Mouse (Mus musculus) large intestine, adult 2 months (tissue): ENCODE measurements around the gene Tagln2. TPM values are rescaled to one million over a fixed set of nuclear protein-coding genes. Genes with fewer than 3 reads are reported as not detected.

Source experiments
- DNase-seq: peaks from one replicate; pipeline ENCODE4 v3.0.0-alpha.2; 2012; ENCODE audit warnings: low read depth, low spot score
- WGBS: fragments of 180-500 bp; shearing (Covaris S2); methylation state at CpG from one replicate; pipeline ENCODE4 v1.1.7; 2018; 5-methylcytosine and 5-hydroxymethylcytosine counted together
- polyA plus RNA-seq: library from polyadenylated mRNA; depleted of rRNA; stranded (reverse); fragments of >200 nt; gene quantifications from 2 replicates; pipeline ENCODE4 v1.2.3, GENCODE M21; 2012

Gene Tagln2
- polyA plus RNA-seq, 1 experiment: 301 TPM

DNA sequence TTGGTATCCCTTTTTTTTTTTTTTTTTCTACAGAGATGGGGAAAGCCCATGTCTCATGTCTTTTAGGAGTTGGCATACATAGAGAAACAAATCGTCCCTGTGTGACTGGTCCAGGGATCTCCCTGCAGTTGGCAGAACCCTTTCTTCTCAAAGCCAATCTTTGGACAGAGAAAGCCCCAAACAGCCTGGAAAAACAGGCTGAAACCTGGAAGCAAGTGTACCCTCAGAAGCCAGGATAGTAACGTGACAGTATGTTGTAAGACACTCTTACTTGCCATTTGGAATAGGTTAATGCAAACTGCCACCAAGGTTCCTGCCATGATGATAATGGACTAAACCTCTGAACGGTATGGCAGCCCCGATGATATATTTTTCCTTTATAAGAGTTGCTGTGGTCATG lies 19.5 kb upstream of the Tagln2 start:
- DNase-seq: no peak
- WGBS: 88% methylated on average over 4 of the region's 4 CpGs

DNA sequence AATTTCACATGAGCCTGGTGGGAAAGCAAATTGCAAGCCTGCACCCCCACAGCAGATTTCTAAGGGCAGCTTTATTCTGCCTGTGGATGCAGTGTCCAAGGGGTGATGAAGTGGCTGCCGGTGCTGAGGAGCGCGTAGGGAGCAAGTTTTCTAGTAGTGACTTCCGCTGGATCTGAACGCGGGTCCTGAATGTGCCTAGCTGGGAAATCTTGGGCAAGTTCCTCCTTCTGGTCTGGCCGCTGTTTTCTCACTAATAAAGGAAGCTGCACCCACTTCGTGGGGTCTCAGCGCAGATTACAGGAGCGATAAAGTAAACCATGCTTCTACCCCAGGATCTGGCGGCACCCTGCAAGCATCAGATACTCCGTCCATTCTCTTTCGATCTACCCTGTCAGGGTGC lies 18.7 kb upstream of the Tagln2 start:
- no peak for DNase-seq
- whole genome bisulfite sequencing: 29% methylated on average over 13 of the region's 13 CpGs

DNA sequence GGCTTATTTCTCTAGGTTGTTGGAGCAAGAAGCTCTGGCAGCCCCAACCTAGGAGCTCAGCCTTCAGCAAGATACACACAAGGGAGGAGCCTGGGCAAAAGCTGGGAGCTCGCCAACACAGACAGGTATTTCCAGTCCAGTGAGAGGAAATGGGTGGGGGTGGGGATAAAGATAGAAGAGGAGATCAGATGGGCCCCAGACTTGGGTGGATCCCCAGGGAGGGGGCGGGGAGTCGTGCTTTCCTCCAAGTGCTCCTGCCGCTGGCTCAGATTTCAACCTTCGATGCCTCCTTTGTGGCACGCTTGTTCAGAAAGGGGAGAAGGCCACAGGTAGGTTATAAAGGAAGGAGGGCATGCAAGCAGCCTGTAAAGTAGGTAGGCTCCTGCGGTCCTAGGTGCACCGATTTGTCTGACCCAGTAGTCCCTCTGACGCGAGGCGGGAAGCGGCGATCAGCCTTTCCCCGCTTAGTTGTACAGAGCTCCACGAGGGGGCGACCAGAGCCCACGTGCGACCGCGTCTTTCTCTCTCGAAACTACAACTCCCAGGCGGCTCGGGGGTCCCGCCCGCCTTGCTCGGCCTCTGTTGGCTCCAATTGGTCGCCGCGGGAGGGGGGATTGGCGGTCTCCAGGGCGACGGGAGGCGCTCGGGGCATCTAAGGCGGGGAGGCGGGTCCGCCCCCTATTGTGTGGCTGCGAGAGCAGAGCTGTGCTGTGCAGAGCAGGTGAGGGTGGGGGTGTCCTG lies 18.1 kb upstream of the Tagln2 start, which contains the start of gene Igsf9:
TSS of gene Igsf9 (plus strand) at position 249 of the 741 bp plus-strand sequence.
- WGBS: under 1% methylated on average over 38 of the region's 38 CpGs
- DNase-seq: peak; percentile 97

DNA sequence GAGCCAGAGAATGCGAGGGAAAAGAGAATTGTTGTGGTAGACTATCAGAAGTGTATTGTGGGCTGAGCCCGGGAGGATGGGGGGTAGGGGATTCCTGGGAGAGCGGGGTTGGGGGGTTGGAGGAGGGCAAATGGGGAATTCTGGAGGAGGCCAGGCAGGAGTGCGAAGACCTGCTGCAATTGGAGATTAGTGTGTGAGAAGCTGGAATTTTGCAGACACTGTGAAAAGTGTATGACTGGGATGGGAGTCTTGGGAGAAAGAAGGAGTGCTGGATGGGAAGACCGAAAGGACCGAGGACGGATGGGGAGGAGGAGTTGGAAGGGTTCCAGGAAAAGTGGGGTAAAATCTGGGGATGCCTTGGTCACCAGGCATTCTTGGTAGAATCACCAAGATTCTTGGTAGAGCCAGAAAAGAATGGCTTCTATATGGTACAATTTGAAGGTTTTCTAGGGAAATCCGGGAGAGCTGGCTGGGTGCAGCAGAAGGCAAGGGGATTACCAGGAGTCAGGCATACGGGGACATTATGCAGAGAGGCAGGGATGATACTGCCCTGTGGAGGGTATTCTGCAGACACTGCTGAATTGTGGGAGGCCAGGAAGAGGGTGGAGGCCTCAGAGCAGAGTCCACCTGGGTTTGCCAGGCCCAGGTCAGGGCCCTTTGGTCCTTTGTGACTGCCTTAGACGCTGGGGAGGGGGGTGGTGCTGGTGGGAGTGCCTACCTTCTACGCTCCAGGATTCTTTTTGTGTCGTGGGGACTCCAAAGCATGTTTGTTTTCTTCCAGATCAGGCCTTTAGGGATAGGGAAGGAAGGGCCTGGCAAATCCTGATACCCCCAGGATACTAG lies 17.1 kb upstream of the Tagln2 start:
- no peak for DNase-seq
- WGBS: 16% methylated on average over 12 of the region's 12 CpGs

DNA sequence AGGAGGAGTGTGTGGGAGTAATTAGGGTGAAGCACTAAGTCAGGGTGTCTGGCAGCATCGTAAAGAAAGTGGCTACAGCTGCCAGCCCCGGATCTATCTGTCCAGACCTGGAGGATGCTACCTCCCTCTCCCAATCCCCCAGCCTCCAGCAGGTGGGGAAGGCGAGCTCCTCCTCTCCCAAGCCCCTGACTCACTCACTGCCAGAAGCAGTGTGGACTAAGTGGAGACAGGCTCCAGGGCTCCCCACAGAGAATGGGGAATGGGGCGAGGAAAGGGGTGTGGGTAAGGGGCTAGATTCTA lies 16.5 kb upstream of the Tagln2 start:
- DNase-seq: no peak
- 61% methylated on average over 4 of the region's 4 CpGs for WGBS

DNA sequence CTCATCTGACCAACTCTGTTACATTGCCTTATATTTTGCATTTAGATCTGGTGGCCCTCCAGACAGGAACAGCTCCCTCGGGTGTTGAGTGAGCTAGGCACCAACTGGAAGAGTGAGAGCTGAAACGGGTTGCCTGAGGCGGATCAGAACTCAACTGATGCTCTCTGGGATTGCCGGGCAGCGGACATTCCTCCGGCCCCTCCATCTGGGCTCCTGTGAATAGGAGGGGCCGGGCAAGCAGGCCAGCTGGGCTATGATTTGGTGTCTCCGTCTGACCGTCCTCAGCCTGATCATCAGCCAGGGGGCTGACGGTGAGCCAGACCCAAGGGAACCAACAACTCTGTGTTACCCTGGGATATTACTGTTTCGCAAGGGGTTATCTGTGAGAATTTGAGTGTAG lies 15.6 kb upstream of the Tagln2 start:
- WGBS: 80% methylated on average over 11 of the region's 11 CpGs
- no peak for DNase-seq

DNA sequence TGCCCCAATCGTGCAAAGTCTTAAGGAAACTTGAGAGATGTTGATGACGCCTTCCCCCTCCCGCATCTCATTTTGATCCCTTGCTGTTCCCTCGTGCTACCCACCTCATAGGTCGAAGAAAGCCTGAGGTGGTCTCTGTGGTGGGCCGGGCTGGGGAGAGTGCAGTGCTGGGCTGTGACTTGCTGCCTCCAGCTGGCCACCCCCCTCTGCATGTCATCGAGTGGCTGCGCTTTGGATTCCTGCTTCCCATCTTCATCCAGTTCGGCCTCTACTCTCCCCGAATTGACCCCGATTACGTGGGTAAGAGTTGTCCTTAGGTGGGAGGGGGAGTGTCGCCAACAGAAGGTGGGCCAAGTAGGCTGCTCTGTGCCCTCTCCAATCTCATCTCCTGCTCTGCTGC lies 15.2 kb upstream of the Tagln2 start:
- 83% methylated on average over 13 of the region's 13 CpGs for WGBS

DNA sequence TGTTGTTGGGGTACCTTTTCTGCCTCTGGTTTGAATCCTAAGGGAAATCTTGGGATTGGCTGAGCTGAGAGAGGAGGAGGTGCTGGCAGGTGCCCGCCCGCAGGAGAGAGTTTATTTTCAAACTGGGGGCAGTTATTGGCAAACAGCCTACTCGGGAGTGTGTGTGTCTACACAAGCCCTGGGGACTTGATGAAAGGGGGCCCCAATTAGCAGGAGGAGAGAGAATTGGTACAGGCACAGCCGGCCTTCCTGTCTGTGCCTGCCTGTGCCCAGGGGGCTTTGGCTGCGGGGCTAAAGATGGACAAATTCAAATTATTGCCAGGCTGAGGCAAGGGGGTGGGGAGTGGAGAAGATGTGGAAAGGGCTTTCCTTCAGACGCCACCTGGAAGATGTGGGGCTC lies 14.0 kb upstream of the Tagln2 start:
- WGBS: 87% methylated on average over 6 of the region's 6 CpGs
- no peak for DNase-seq

More for the DNA sequence above, 15.2 kb upstream of the Tagln2 start:
- DNase-seq: no peak

DNA sequence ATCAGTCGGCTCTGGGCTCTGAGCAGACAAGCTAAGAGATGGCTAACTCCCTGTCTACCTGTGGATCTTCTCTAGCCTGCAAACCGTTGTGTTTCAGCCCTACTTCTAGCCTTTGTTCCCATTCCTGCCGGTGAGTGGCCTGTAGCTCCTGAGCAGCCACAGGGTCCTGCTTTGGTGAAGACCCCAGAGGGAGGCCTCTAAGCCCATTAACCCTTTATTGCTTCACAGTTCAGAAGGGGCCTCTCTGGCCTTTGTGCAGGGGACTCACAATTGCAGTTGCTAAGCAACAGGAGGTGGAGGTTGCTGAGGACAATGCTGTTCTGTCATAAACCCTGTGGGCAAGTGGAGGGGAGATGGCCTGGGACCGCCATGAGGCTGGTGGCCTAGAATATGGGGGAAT lies 13.6 kb upstream of the Tagln2 start:
- no peak for DNase-seq
- WGBS: 67% methylated on average over 4 of the region's 4 CpGs

DNA sequence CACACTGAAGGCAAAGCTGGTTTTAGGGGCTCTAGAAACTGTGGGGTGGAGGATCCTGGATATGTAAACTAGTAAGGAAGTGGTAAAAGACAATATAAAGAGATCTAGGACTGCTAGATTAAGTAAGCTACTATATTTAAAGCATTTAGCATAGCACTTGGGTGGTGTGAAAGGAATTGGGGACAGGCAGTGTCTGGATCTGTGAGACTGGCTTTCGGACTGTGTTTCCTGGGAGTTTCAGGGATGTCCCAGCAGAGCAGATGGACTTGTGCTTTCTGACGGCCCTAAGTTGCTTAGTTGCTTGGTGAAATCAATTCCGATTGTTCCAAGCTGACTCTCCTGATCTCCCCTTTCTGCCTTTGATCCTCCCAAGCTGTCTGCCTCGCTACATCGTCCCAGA lies 13.2 kb upstream of the Tagln2 start:
- no peak for DNase-seq
- 92% methylated on average over 5 of the region's 5 CpGs for WGBS

DNA sequence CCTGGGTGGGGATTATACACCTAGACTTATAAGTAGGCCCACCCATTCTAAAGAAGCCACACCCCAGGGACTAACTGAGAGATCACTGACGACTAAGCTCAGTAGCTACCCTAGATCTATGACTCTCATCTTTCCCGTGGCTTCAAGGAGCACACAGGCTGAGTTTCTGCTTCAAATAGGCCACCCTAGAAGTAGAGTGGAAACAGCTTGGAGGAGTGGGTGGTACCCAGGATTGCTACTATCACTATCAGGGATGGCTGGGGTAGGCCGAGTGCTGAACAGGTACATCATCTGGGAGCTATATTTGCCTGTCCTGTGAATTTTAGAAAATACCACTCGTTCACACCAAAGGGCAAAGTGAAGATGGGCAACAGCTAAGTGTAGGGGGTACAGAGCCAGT lies 12.0 kb upstream of the Tagln2 start:
- no peak for DNase-seq
- 73% methylated on average over 4 of the region's 4 CpGs for WGBS

DNA sequence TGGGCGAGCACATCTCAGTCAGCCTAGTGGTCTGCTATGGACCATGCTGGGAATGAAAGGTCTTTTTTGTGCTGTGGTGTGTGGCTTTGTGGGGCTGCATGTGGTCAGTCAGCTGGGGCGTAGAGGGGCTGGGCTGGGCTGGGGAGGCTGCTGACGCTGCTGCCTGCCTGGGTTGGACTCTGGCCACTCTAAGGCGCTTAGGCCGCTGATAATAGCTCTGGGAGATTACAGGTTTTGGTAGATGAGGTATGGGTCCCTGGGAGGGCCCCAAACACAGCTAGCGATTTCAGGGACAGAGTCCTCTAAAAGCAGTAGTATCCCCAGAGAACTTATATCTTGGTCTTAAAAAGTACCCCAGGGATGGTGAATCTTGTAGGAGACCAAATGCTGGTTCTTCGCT lies 11.0 kb upstream of the Tagln2 start:
- DNase-seq: no peak
- 78% methylated on average over 7 of the region's 7 CpGs for WGBS

DNA sequence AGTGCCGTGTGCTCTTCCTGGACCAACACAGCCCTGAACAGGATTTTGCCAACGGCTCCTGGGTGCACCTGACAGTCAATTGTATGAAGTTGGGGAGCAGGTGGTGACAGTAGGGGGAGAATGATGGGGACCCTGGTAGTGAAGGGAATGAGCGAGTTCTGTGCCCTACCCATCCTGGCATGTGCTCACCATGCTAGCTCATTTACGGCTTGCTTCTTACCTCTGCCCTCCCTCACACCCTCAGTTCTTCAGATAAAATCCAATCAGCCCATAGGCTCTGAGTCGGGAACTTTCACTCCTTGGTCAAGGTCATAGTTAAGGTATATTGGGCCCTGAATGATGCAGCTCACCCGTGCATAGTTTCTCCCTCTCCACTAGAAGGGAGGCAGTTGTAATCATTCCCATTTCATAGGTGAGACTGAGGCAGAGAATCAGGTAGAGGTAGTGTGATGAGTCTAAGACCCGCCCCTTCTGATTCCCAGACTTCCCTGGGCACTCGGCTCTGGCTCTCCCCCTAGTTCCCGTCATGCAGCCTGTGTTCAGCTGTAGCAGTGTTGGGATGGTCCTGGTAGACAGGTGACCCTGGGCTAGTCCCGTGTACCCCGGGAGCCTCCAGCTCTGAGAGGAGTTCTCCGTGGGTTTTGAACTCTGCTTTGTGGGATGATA lies 10.1 kb upstream of the Tagln2 start:
- DNase-seq: no peak

DNA sequence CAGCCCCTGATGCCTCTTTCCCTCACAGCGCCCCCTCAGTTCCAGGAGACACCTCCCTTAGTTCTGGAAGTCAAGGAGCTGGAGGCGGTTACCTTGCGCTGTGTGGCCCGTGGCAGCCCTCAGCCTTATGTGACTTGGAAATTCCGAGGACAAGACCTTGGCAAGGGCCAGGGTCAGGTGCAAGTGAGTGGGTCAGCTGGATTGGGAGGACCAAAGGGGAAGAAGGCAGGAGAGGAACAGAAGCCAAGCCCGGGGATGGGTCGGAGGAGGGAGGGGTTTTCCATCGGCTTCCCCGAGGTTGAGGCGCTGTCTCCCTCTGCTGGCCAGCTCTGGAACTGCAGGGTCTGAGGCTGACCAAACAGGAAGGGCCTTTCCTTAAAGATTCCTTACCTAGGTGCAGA lies 9.6 kb upstream of the Tagln2 start:
- no peak for DNase-seq
- WGBS: 5% methylated on average over 10 of the region's 10 CpGs

More for the DNA sequence above, 10.1 kb upstream of the Tagln2 start:
- WGBS: 52% methylated on average over 12 of the region's 12 CpGs

DNA sequence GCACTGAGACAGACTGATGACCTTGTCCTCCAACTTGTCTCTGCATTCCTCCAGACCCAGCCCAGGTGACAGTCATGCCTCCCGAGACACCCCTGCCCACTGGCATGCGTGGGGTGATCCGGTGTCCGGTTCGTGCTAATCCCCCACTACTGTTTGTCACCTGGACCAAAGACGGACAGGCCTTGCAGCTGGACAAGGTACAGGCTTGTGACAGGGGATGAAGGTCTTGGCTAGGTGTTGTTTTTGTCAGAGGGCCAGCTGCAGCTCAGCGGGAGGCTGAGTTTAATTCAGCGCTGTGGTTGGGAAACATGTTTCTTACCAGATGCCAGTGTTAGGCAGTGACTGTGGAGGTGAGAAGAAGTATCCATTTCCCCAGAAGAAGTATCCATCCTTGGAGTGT lies 7.8 kb upstream of the Tagln2 start:
- WGBS: 80% methylated on average over 8 of the region's 8 CpGs
- no peak for DNase-seq

DNA sequence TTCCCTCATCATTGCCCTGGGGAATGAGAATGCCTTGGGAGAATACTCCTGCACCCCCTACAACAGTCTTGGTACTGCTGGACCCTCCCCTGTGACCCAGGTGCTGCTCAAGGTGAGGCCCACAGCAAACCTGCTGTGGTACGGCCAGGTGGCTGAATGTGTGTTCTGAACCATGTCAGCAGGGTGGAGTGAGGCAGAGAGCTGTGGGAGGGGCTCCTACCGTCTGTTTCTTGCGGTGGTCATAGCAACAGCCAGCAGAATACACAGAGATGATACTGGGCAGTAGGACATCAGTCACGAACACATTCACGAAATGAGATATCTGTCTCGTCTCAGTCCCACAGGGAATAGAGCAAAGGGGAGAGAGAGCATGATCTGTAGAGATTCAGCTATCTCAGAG lies 6.3 kb upstream of the Tagln2 start:
- 66% methylated on average over 6 of the region's 6 CpGs for WGBS
- no peak for DNase-seq

DNA sequence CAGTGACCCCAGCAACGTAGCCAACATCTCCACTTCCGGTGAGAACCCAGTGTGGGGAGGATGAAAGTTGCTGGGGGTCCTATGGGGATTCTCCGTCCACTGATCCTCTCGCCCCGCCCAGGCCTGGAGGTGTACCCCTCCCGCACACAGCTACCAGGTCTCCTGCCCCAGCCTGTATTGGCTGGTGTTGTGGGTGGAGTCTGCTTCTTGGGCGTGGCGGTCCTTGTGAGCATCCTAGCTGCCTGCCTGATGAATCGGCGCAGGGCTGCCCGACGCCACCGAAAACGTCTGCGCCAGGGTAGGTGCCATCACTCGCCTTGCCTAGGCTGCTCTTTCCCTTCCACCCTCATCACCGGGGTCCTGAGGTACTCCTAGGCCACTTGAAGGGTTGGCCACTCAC lies 3.8 kb upstream of the Tagln2 start:
- 91% methylated on average over 17 of the region's 17 CpGs for WGBS

DNA sequence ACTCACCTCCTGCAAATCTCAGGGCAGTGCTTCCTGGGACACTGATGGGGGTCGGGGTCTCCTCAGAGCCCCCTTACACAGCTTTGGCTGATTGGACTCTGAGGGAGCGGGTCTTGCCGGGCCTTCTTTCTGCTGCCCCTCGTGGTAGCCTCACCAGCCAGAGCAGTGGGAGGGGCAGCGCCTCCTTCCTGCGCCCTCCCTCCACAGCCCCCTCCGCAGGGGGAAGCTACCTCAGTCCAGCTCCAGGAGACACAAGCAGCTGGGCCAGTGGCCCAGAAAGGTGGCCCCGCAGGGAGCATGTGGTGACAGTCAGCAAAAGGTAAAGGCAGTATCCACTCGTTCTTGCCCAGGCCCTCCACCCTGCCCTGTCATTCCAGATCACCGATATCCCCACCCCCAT lies 2.4 kb upstream of the Tagln2 start:
- no peak for DNase-seq
- WGBS: 87% methylated on average over 10 of the region's 10 CpGs

More for the DNA sequence above, 3.8 kb upstream of the Tagln2 start:
- no peak for DNase-seq

DNA sequence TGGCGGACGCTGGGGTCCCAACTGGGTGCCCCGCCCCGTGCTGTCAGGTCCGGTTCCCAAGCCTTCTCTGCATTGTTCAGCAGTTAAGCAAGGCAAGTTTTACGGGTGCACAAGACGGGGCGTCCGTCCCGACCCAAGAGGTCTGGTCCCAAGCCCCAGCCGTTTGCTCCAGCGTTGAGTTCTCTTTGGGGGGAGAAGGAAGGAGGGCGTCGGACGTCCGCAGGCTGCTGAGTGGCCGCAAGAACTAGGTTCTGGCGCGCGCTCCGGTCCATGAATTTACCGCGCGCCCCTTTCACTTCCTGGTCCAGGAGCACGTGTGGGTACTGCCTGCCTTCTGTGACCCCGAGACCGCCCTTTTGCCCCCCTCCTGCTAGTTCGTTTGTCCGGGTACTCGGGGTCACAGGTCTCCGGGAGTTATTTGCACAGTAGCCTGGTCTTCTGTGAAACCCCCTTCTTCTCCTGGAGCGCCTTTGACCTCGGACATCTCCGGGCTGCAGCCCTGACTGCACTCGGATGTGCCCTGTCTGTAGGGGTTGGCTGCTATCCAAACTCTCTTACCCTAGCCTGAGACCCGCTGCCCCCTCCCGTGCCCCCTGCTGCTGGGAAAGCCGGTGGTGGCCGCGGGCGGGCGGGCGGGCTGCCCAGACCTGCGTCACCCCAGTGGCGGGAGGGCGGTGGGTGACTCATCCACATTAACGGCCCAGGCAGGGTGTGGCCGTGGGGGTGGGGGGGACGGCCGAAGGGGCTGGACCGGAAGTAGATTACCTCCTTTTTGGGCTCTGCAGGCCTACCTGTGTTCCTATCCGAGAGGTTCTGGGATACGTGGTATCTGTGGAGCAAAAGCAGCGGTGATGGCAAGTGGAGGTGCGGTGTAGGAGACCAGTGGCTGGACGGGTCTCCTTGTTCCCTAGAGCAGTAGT lies 864 bp downstream of the Tagln2 start:
- no peak for DNase-seq
- WGBS: under 1% methylated on average over 56 of the region's 56 CpGs
